Mouse (Mus musculus): Measurements from ENCODE around the gene Vps51.

DNA sequence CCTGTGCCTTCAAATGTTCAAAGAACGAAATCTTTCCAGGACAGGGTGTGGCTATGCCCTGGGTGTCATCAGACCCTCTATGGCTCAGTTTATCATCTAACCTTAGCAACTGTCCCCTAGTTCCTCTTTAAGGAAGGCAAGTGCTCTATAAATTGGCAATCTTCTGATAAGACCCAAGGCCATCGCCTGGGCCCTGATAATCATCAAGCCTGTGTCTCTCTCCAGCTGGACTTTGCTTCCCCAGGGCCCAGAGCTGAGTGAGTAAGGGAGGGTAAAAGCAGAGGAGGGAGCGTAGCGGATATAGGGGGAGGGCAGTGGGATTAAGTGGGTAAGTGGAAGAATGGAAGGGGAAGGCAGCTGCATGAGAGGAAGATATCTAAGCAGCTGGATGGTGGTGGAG lies 27.4 kb upstream of the Vps51 start:
- TF ChIP-seq CTCF (IDR thresholded peaks at IDR 0.05; ENCODE audit: control insufficient read depth, insufficient read depth, low read length): no peak
- no peak for TF ChIP-seq POLR2A (IDR thresholded peaks at IDR 0.05; ENCODE audit: borderline replicate concordance, control insufficient read depth, low read depth, low read length)
